Mouse (Mus musculus) liver, adult 2 months (tissue): ENCODE results near the gene Atoh8. TPM values are rescaled to one million over a fixed set of nuclear protein-coding genes. Genes with fewer than 3 reads are reported as not detected.

Experiments used
- DNase-seq: peaks from one replicate; pipeline ENCODE4 v3.0.0-alpha.2; 2011; ENCODE audit warnings: low read depth, low spot score; ENCODE audit errors: extremely low read depth
- H3K27ac ChIP-seq: fragments of 200-500 bp; replicated peaks from 2 replicates; pipeline ENCODE4 v1.5.1; 2012; ENCODE audit warnings: low read depth, mild to moderate bottlenecking, control low read depth, inconsistent platforms, low read length; ENCODE audit not compliant: insufficient read depth
- H3K27me3 ChIP-seq: fragments of 200-500 bp; 2 replicates; pipeline ENCODE4 v1.6.1; 2012; ENCODE audit warnings: mild to moderate bottlenecking, moderate library complexity, low read length, inconsistent platforms; ENCODE audit not compliant: control insufficient read depth, insufficient read depth
- H3K36me3 ChIP-seq: fragments of 200-500 bp; 2 replicates; pipeline ENCODE4 v1.6.1; 2012; ENCODE audit warnings: low read length, inconsistent platforms; ENCODE audit not compliant: control insufficient read depth, insufficient read depth
- H3K4me1 ChIP-seq: fragments of 200-500 bp; 2 replicates; pipeline ENCODE4 v1.6.1; 2011; ENCODE audit warnings: low read length; ENCODE audit not compliant: control insufficient read depth, insufficient read depth
- H3K4me3 ChIP-seq: fragments of 200-500 bp; 2 replicates; pipeline ENCODE4 v1.5.1; 2011; ENCODE audit warnings: low read depth, mild to moderate bottlenecking, control low read depth, low read length, moderate library complexity; ENCODE audit not compliant: insufficient read depth
- H3K79me2 ChIP-seq: fragments of 200-500 bp; 2 replicates; pipeline ENCODE4 v1.6.1; 2012; ENCODE audit warnings: inconsistent platforms, mild to moderate bottlenecking, low read length, moderate library complexity; ENCODE audit not compliant: control insufficient read depth, insufficient read depth
- H3K9ac ChIP-seq: fragments of 200-500 bp; 2 replicates; pipeline ENCODE4 v1.6.1; 2012; ENCODE audit warnings: low read depth, mild to moderate bottlenecking, control low read depth, inconsistent platforms, low read length
- CTCF ChIP-seq: fragments of 200-500 bp; IDR thresholded peaks from 2 replicates; pipeline ENCODE4 v1.5.1; 2011; ENCODE audit warnings: low read depth, low read length, control low read depth
- POLR2A ChIP-seq: fragments of 200-500 bp; IDR thresholded peaks from 2 replicates; pipeline ENCODE4 v1.6.1; 2011; ENCODE audit warnings: low read length, control low read depth; ENCODE audit not compliant: insufficient read depth; ENCODE audit errors: extremely low read depth
- WGBS: fragments of 180-500 bp; shearing (Covaris S2); methylation state at CpG from one replicate; pipeline ENCODE4 v1.1.7; 2018; 5-methylcytosine and 5-hydroxymethylcytosine counted together
- polyA plus RNA-seq: library from polyadenylated mRNA; depleted of rRNA; stranded (reverse); fragments of >200 nt; gene quantifications from 2 replicates; pipeline ENCODE4 v1.2.3, GENCODE M21; 2012
- total RNA-seq: library from RNA; depleted of rRNA; stranded (reverse); fragments of >200 nt; gene quantifications from 2 replicates; pipeline ENCODE4 v1.2.3, GENCODE M21; 2014

Atoh8 gene
- total and polyA plus RNA-seq, 2 experiments, result 5.1 to 28.7 TPM

GRCm38 (mm10) chr6:72216681-72217414 lies 18.5 kb downstream of the Atoh8 start:
- DNase-seq, result peak; percentile 96
- TF ChIP-seq POLR2A (no peak), CTCF (peak; percentile 41; the same call in 1 of the 2 replicates)
- H3K36me3 ChIP-seq, result no peaks in the 10 kb centered on the region
- H3K27me3 ChIP-seq, result no peaks in the 10 kb centered on the region
- H3K27ac ChIP-seq, result peak overlapping the region; percentile 83
- 1% methylated on average over 33 of the region's 33 CpGs for WGBS
- H3K79me2 ChIP-seq, result 0 out of 2 replicates have a peak, but pooled peaks cover 9% of the 10 kb centered on the region
- H3K4me1 ChIP-seq, result peaks cover 29% of the 10 kb centered on the region
- H3K9ac ChIP-seq, result peak overlapping the region; percentile 49
- H3K4me3 ChIP-seq, result no peak overlapping the region; the same call in 1 of the 2 replicates

GRCm38 (mm10) chr6:72215582-72215981 lies 19.8 kb downstream of the Atoh8 start:
- 0 out of 2 replicates have a peak, but pooled peaks have one; percentile 2 for TF ChIP-seq CTCF
- no peak for TF ChIP-seq POLR2A
- Histone ChIP-seq H3K27ac (peak overlapping the region; percentile 83), H3K4me1 (peaks cover 29% of the 10 kb centered on the region), H3K9ac (peak overlapping the region; percentile 33), H3K27me3 (no peaks in the 10 kb centered on the region), H3K36me3 (no peaks in the 10 kb centered on the region), H3K4me3 (no peak overlapping the region), H3K79me2 (0 out of 2 replicates have a peak, but pooled peaks cover 9% of the 10 kb centered on the region)
- WGBS, result 79% methylated on average over 6 of the region's 6 CpGs
- DNase-seq, result no peak

- no peak overlapping the region for H3K4me3 ChIP-seq
- H3K9ac ChIP-seq, result no peak overlapping the region
- TF ChIP-seq CTCF (no peak), POLR2A (no peak)
- 89% methylated on average over 4 of the region's 4 CpGs for WGBS
- 0 out of 2 replicates have a peak, but pooled peaks cover 12% of the 10 kb centered on the region for H3K79me2 ChIP-seq
- no peaks in the 10 kb centered on the region for H3K27me3 ChIP-seq
- no peaks in the 10 kb centered on the region; the same call in 1 of the 2 replicates for H3K36me3 ChIP-seq
- no peak overlapping the region for H3K27ac ChIP-seq
- H3K4me1 ChIP-seq, result peaks cover 22% of the 10 kb centered on the region
- DNase-seq, result no peak
Observed at GRCm38 (mm10) chr6:72211360-72211759, 24.0 kb downstream of the Atoh8 start.

GRCm38 (mm10) chr6:72210823-72211222 lies 24.6 kb downstream of the Atoh8 start:
- Histone ChIP-seq H3K9ac (no peak overlapping the region), H3K27me3 (no peaks in the 10 kb centered on the region), H3K36me3 (no peaks in the 10 kb centered on the region; the same call in 1 of the 2 replicates), H3K4me3 (no peak overlapping the region), H3K27ac (no peak overlapping the region), H3K79me2 (0 out of 2 replicates have a peak, but pooled peaks cover 12% of the 10 kb centered on the region), H3K4me1 (peaks cover 18% of the 10 kb centered on the region)
- no peak for TF ChIP-seq POLR2A
- no peak for TF ChIP-seq CTCF
- DNase-seq, result peak; percentile 65
- 60% methylated on average over 7 of the region's 7 CpGs for WGBS

- Histone ChIP-seq H3K27ac (no peak overlapping the region), H3K79me2 (0 out of 2 replicates have a peak, but pooled peaks cover 6% of the 10 kb centered on the region), H3K27me3 (no peaks in the 10 kb centered on the region), H3K4me3 (no peak overlapping the region), H3K4me1 (peaks cover 7% of the 10 kb centered on the region), H3K9ac (no peak overlapping the region), H3K36me3 (no peaks in the 10 kb centered on the region; the same call in 1 of the 2 replicates)
- TF ChIP-seq CTCF (no peak), POLR2A (no peak)
- no peak for DNase-seq
- WGBS, result 90% methylated on average over 7 of the region's 7 CpGs
Observed at GRCm38 (mm10) chr6:72209738-72210137, 25.6 kb downstream of the Atoh8 start.
